Mouse (Mus musculus) cerebellum, postnatal 10 days (tissue): ENCODE results near the gene Cwc22.

Experiments
- DNase-seq, 2 experiments: peaks; one replicate each; pipeline ENCODE4 v3.0.0; 2021; ENCODE audit warnings: mixed read lengths in 2 of 2

The Cwc22 gene

GRCm38 (mm10) chr2:77969956-77970355 is 23.8 kb upstream of the Cwc22 start:
- no peak for DNase-seq

- peak in 1 of 2 experiments; percentile 0 for DNase-seq
Measured at GRCm38 (mm10) chr2:77962450-77963193, 16.4 kb upstream of the Cwc22 start.

GRCm38 (mm10) chr2:77961256-77961655 is 15.1 kb upstream of the Cwc22 start:
- peak in 1 of 2 experiments; percentile 0 for DNase-seq

GRCm38 (mm10) chr2:77960711-77961110 is 14.5 kb upstream of the Cwc22 start:
- peak in 1 of 2 experiments; percentile 0 for DNase-seq

GRCm38 (mm10) chr2:77959341-77959740 is 13.2 kb upstream of the Cwc22 start:
- DNase-seq, result peak in 1 of 2 experiments; percentile 0

GRCm38 (mm10) chr2:77951415-77951913 is 5.3 kb upstream of the Cwc22 start:
- no peak for DNase-seq

- DNase-seq, result peak in 1 of 2 experiments; percentile 0
Measured at GRCm38 (mm10) chr2:77950111-77950510, 3.9 kb upstream of the Cwc22 start.

- DNase-seq, result peak in 1 of 2 experiments; percentile 0
Measured at GRCm38 (mm10) chr2:77949521-77949920, 3.3 kb upstream of the Cwc22 start.

GRCm38 (mm10) chr2:77948921-77949320 is 2.7 kb upstream of the Cwc22 start:
- peak in 1 of 2 experiments; percentile 0 for DNase-seq

GRCm38 (mm10) chr2:77948126-77948525 is 2.0 kb upstream of the Cwc22 start:
- DNase-seq, result no peak

GRCm38 (mm10) chr2:77947161-77947870 is 1.1 kb upstream of the Cwc22 start:
- peak in 1 of 2 experiments; percentile 0 for DNase-seq

GRCm38 (mm10) chr2:77944860-77945595 is 1.1 kb downstream of the Cwc22 start:
- peak in 1 of 2 experiments; percentile 2 for DNase-seq

- no peak for DNase-seq
Measured at GRCm38 (mm10) chr2:77944281-77944680, 1.9 kb downstream of the Cwc22 start.

- DNase-seq, result no peak
Measured at GRCm38 (mm10) chr2:77941944-77942343, 4.2 kb downstream of the Cwc22 start.

- DNase-seq, result no peak
Measured at GRCm38 (mm10) chr2:77938317-77938716, 7.9 kb downstream of the Cwc22 start.

- DNase-seq, result no peak
Measured at GRCm38 (mm10) chr2:77937818-77938217, 8.4 kb downstream of the Cwc22 start.

- DNase-seq, result no peak
Measured at GRCm38 (mm10) chr2:77934138-77934537, 12.0 kb downstream of the Cwc22 start.

GRCm38 (mm10) chr2:77933630-77934029 is 12.5 kb downstream of the Cwc22 start:
- no peak for DNase-seq

- DNase-seq, result no peak
Measured at GRCm38 (mm10) chr2:77931958-77932357, 14.2 kb downstream of the Cwc22 start.

GRCm38 (mm10) chr2:77928352-77928751 is 17.8 kb downstream of the Cwc22 start:
- DNase-seq, result no peak

- peak in 1 of 2 experiments; percentile 32 for DNase-seq
Measured at GRCm38 (mm10) chr2:77926468-77926867, 19.7 kb downstream of the Cwc22 start.

- DNase-seq, result no peak
Measured at GRCm38 (mm10) chr2:77925997-77926396, 20.2 kb downstream of the Cwc22 start.
